In genomic region chr1:36074968-36075367, GRCm38 (mm10) we compare ENCODE assay signal across 15 mouse cellular contexts. TPM values are rescaled to one million over a fixed set of nuclear protein-coding genes. Genes with fewer than 3 reads are reported as not detected.
DNase-seq lines count a peak whose midpoint lies in the region; ATAC-seq lines count a peak whose summit lies in the region.
"Had no signal": no experiment of that assay in that cellular context is flagged by ENCODE, and none has a peak within 500 bp of the region (broad histone marks: within the 10 kb centered on the region; RNA-seq: fewer than 3 reads in every experiment).

No protein-coding gene starts in this region.

- intact Hi-C loops in heart, postnatal 14 days (cut with DNase I) = no loop called here
- intact Hi-C loops in gastrocnemius, postnatal 36 days (cut with DNase I) = no loop called here

- ATAC-seq in heart, embryonic 13.5 days (ENCODE audit: extremely low read depth, insufficient number of reproducible peaks, low FRiP score, low TSS enrichment) = no peak
- ATAC-seq in stomach, embryonic 15.5 days (ENCODE audit: insufficient read depth, low FRiP score, low read depth) = no peak; the same call in 1 of the 2 replicates
- ATAC-seq: forebrain, postnatal 0 days had no signal

- H3K27ac ChIP-seq in heart, embryonic 13.5 days (replicated peaks) = peak overlapping the region; percentile 21; the same call in 1 of the 2 replicates
- peak overlapping the region; percentile 48 for H3K27ac ChIP-seq in stomach, embryonic 15.5 days
- H3K27ac ChIP-seq: hindbrain, embryonic 12.5 days; neural tube, embryonic 13.5 days had no signal

- no peaks in the 10 kb centered on the region for H3K9me3 ChIP-seq in heart, embryonic 13.5 days
- H3K9me3 ChIP-seq in stomach, embryonic 15.5 days = no peaks in the 10 kb centered on the region
- H3K9me3 ChIP-seq: hindbrain, embryonic 12.5 days; neural tube, embryonic 13.5 days had no signal

- H3K9ac ChIP-seq in heart, embryonic 13.5 days = 0 out of 2 replicates have a peak overlapping the region, but pooled peaks have one; percentile 37
- H3K9ac ChIP-seq in stomach, embryonic 15.5 days = no peak overlapping the region
- H3K9ac ChIP-seq: forebrain, postnatal 0 days; hindbrain, embryonic 12.5 days; lung, embryonic 14.5 days; neural tube, embryonic 13.5 days had no signal

- peaks cover 92% of the 10 kb centered on the region for H3K4me1 ChIP-seq in heart, embryonic 13.5 days
- peaks cover 65% of the 10 kb centered on the region for H3K4me1 ChIP-seq in stomach, embryonic 15.5 days

- H3K4me3 ChIP-seq in heart, embryonic 13.5 days = no peak overlapping the region
- H3K4me3 ChIP-seq in stomach, embryonic 15.5 days (replicated peaks) = no peak overlapping the region
- H3K4me3 ChIP-seq: hindbrain, embryonic 12.5 days; neural tube, embryonic 13.5 days had no signal

- H3K4me2 ChIP-seq in heart, embryonic 13.5 days = no peak overlapping the region
- no peak overlapping the region for H3K4me2 ChIP-seq in stomach, embryonic 15.5 days
- H3K4me2 ChIP-seq: hindbrain, embryonic 12.5 days; lung, embryonic 14.5 days; neural tube, embryonic 13.5 days had no signal

- H3K27me3 ChIP-seq in heart, embryonic 13.5 days (replicated peaks) = no peaks in the 10 kb centered on the region
- H3K27me3 ChIP-seq in stomach, embryonic 15.5 days (replicated peaks) = no peaks in the 10 kb centered on the region
- H3K27me3 ChIP-seq: hindbrain, embryonic 12.5 days; neural tube, embryonic 13.5 days had no signal

- peaks cover 42% of the 10 kb centered on the region for H3K36me3 ChIP-seq in heart, embryonic 13.5 days
- H3K36me3 ChIP-seq in stomach, embryonic 15.5 days = peaks cover 5% of the 10 kb centered on the region; the same call in 1 of the 2 replicates
- H3K36me3 ChIP-seq: hindbrain, embryonic 12.5 days had no signal

- WGBS in heart, embryonic 13.5 days = 84% methylated on average over 7 of the region's 7 CpGs
- WGBS in stomach, embryonic 15.5 days = 73% methylated on average over 7 of the region's 7 CpGs

- DNase-seq in heart, postnatal 14 days = no peak
- DNase-seq in kidney, adult 8-10 months = peak; percentile 85 to 89
- peak; percentile 76 to 87 for DNase-seq in kidney, postnatal 36 days
- DNase-seq in urinary bladder, postnatal 4 days (ENCODE audit: low spot score in 2 of 2) = no peak
- no peak for DNase-seq in thymus, adult 18-20 months
- no peak for DNase-seq in gastrocnemius, postnatal 36 days
- DNase-seq: cerebellum, postnatal 14 days; forebrain, postnatal 0 days; lung, embryonic 14.5 days; right cerebral cortex, postnatal 4 days; thymus, postnatal 25 days had no signal

RNA-seq across cellular contexts. Expression of gene Hs6st1, which starts 6.8 kb away (rescaled TPM):
- polyA plus RNA-seq in heart, embryonic 13.5 days (2015; fragmentation: Nextera tagmentation; extraction: Ambion mirVana) = 4.2 and 4.4 TPM in 2 replicates
- total RNA-seq in heart, postnatal 14 days (2021) = 10 to 100 TPM; 24.8 to 26.4 TPM
- polyA plus RNA-seq in stomach, embryonic 15.5 days (2015; fragmentation: Nextera tagmentation; extraction: Ambion mirVana) = 13.0 TPM in 2 replicates
- 10 to 100 TPM; 18.4 to 22.2 TPM for total RNA-seq in gastrocnemius, postnatal 36 days (2021)

Comparison
In these comparisons a context has a peak if more than half of its experiments do, and no peak if none do; other contexts are left out.
1. DNase-seq: peak in kidney, adult 8-10 months (2 of 2) and kidney, postnatal 36 days (2 of 2); none in heart, postnatal 14 days (0 of 2), urinary bladder, postnatal 4 days (0 of 2), thymus, adult 18-20 months (0 of 2) and gastrocnemius, postnatal 36 days (0 of 2).